Mouse (Mus musculus): Measurements from ENCODE around the gene Rasal1. TPM values are rescaled to one million over a fixed set of nuclear protein-coding genes. Genes with fewer than 3 reads are reported as not detected.

Gene Rasal1
- polyA plus RNA-seq (2014; fragmentation: Nextera tagmentation; extraction: Ambion mirVana) = not detected in 2 replicates

DNA sequence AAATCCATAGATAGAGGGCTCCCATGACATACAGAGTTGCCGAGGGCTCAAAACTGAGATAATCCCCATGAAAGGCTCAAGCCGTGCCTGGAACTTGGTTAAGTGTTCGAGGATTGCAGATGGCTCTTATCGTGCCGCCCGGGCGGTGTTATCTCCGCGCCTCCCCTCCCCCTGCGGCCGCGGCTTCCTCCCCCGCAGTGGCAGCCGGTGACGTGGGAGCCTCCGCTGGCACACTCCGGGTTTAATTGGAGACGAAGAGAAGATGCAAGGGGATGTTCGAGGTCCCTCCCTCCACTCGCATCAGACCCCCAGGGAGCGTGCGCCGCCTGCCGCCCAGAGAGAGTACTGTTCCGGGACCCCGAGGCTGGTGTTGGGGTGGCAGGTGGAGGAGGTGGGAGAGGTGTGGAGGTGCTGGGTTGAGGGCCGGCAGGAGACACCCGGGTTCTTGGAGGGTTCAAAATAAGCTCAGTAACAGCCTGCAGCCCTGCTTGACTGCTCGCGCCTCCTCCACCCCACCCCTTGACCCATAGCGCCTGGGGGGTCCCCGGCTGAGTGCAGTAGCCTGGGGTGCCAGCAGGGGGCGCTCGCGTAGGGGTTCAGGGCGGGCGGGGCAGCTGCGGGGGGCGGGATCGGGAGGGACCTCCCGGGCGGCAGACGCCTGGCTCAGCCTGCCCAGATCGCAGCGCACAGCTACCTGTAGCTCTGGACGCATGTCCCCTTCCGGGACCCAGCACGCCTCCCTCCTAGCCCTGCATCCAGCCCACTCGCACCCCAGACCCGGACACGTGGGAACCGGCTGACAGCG, at the start of gene Rasal1:
Gene Rasal1 (plus strand): TSS at position 244 of the 805 bp plus-strand sequence.
- H3K4me3 ChIP-seq (ENCODE audit: low read depth, low read length) = peak within 1 kb of the TSS; percentile 13
- H3K36me3 ChIP-seq (ENCODE audit: control insufficient read depth, insufficient read depth, low read length) = no peaks in the 10 kb centered on the region
- WGBS = 2% methylated on average over 40 of the region's 53 CpGs
- no peak within 1 kb of the TSS for H3K9ac ChIP-seq (ENCODE audit: low read depth, low read length)
- H3K4me1 ChIP-seq (replicated peaks; ENCODE audit: control insufficient read depth, insufficient read depth, low read length) = peaks cover 2% of the 10 kb centered on the region; the same call in 1 of the 2 replicates
- peak within 1 kb of the TSS; percentile 28 for H3K4me2 ChIP-seq (replicated peaks; ENCODE audit: low read depth, low read length)
- no peak within 1 kb of the TSS for H3K27ac ChIP-seq (ENCODE audit: low read depth, low read length)
- 0 out of 2 replicates have a peak, but pooled peaks have one; percentile 53 for ATAC-seq (ENCODE audit: low FRiP score)
- H3K9me3 ChIP-seq (ENCODE audit: control insufficient read depth, low read length) = no peaks in the 10 kb centered on the region
- peaks cover 31% of the 10 kb centered on the region for H3K27me3 ChIP-seq (ENCODE audit: control insufficient read depth, insufficient read depth, low read length)
- DNase-seq (ENCODE audit: low spot score) = peak; percentile 58

GRCm38 (mm10) chr5:120599625-120600024, 49.0 kb upstream of the Rasal1 start:
- no peaks in the 10 kb centered on the region; the same call in 1 of the 2 replicates for H3K4me1 ChIP-seq (replicated peaks; ENCODE audit: control insufficient read depth, insufficient read depth, low read length)
- H3K9ac ChIP-seq (ENCODE audit: low read depth, low read length) = no peak overlapping the region
- DNase-seq (ENCODE audit: low spot score) (no peak), ATAC-seq (ENCODE audit: low FRiP score) (no peak)
- no peaks in the 10 kb centered on the region for H3K9me3 ChIP-seq (ENCODE audit: control insufficient read depth, low read length)
- H3K27ac ChIP-seq (ENCODE audit: low read depth, low read length) = no peak overlapping the region
- no peak overlapping the region for H3K4me2 ChIP-seq (replicated peaks; ENCODE audit: low read depth, low read length)
- no peak overlapping the region for H3K4me3 ChIP-seq (ENCODE audit: low read depth, low read length)
- 94% methylated on average over 6 of the region's 6 CpGs for WGBS
- H3K27me3 ChIP-seq (ENCODE audit: control insufficient read depth, insufficient read depth, low read length) = no peaks in the 10 kb centered on the region
- H3K36me3 ChIP-seq (ENCODE audit: control insufficient read depth, insufficient read depth, low read length) = no peaks in the 10 kb centered on the region

GRCm38 (mm10) chr5:120600946-120601668, 47.5 kb upstream of the Rasal1 start:
- Histone ChIP-seq H3K9ac (ENCODE audit: low read depth, low read length) (no peak overlapping the region), H3K4me2 (replicated peaks; ENCODE audit: low read depth, low read length) (no peak overlapping the region), H3K36me3 (ENCODE audit: control insufficient read depth, insufficient read depth, low read length) (no peaks in the 10 kb centered on the region), H3K9me3 (ENCODE audit: control insufficient read depth, low read length) (no peaks in the 10 kb centered on the region), H3K4me3 (ENCODE audit: low read depth, low read length) (no peak overlapping the region), H3K27ac (ENCODE audit: low read depth, low read length) (no peak overlapping the region), H3K4me1 (replicated peaks; ENCODE audit: control insufficient read depth, insufficient read depth, low read length) (no peaks in the 10 kb centered on the region; the same call in 1 of the 2 replicates), H3K27me3 (ENCODE audit: control insufficient read depth, insufficient read depth, low read length) (no peaks in the 10 kb centered on the region)
- ATAC-seq (ENCODE audit: low FRiP score) = no peak
- peak; percentile 46 for DNase-seq (ENCODE audit: low spot score)
- WGBS = 64% methylated on average over 11 of the region's 11 CpGs

DNA sequence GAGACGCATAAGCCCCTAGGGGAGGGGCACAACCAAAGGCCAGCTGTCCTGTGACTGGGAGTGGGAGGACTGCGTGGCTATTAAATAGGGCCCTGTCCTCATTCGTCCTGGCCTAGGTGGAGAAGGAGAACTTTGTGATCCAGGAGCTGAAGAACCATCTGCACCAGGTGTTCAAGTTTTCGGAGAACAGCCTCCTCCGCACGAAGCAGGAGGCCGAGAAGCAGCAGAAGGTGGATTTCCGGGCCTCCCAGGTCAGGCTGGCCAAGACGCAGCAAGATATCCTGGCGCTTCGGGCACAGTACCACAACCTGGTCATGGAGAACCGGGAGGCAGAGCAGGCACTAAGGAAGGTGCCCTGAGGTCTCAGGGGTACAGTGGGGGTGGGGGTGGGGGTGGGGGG, 46.4 kb upstream of the Rasal1 start:
- DNase-seq (ENCODE audit: low spot score) = no peak
- no peaks in the 10 kb centered on the region; the same call in 1 of the 2 replicates for H3K4me1 ChIP-seq (replicated peaks; ENCODE audit: control insufficient read depth, insufficient read depth, low read length)
- H3K4me3 ChIP-seq (ENCODE audit: low read depth, low read length) = no peak overlapping the region
- no peak overlapping the region for H3K27ac ChIP-seq (ENCODE audit: low read depth, low read length)
- no peaks in the 10 kb centered on the region for H3K9me3 ChIP-seq (ENCODE audit: control insufficient read depth, low read length)
- no peaks in the 10 kb centered on the region for H3K27me3 ChIP-seq (ENCODE audit: control insufficient read depth, insufficient read depth, low read length)
- ATAC-seq (ENCODE audit: low FRiP score) = no peak
- no peak overlapping the region for H3K4me2 ChIP-seq (replicated peaks; ENCODE audit: low read depth, low read length)
- 87% methylated on average over 12 of the region's 12 CpGs for WGBS
- no peaks in the 10 kb centered on the region for H3K36me3 ChIP-seq (ENCODE audit: control insufficient read depth, insufficient read depth, low read length)
- no peak overlapping the region for H3K9ac ChIP-seq (ENCODE audit: low read depth, low read length)

GRCm38 (mm10) chr5:120603515-120603914, 45.1 kb upstream of the Rasal1 start:
- DNase-seq (ENCODE audit: low spot score) = no peak
- 53% methylated on average over 7 of the region's 7 CpGs for WGBS
- no peak for ATAC-seq (ENCODE audit: low FRiP score)
- no peaks in the 10 kb centered on the region for H3K9me3 ChIP-seq (ENCODE audit: control insufficient read depth, low read length)
- no peaks in the 10 kb centered on the region for H3K36me3 ChIP-seq (ENCODE audit: control insufficient read depth, insufficient read depth, low read length)
- H3K9ac ChIP-seq (ENCODE audit: low read depth, low read length) = no peak overlapping the region
- no peak overlapping the region for H3K4me3 ChIP-seq (ENCODE audit: low read depth, low read length)
- H3K4me1 ChIP-seq (replicated peaks; ENCODE audit: control insufficient read depth, insufficient read depth, low read length) = no peaks in the 10 kb centered on the region; the same call in 1 of the 2 replicates
- no peak overlapping the region for H3K4me2 ChIP-seq (replicated peaks; ENCODE audit: low read depth, low read length)
- H3K27me3 ChIP-seq (ENCODE audit: control insufficient read depth, insufficient read depth, low read length) = no peaks in the 10 kb centered on the region
- no peak overlapping the region for H3K27ac ChIP-seq (ENCODE audit: low read depth, low read length)

DNA sequence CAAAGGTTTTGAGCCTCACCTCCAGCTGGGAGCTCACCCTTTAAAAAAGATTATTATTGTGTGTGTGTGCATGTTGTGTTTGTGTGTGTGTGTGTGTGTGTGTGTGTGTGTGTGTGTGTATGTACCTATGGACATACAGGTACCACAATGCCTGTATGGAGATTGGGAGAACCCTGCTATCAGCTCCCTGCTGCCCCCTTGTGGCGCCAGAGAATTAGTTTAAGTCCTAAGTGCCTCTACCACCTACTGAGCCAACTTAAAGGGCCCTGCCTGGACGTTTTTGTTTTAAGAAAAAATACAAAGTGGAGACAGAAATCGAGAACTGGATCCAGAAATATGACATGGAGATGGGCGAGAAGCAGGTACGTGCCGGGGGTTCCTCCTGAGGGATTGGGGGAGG, 43.8 kb upstream of the Rasal1 start:
- no peak overlapping the region for H3K27ac ChIP-seq (ENCODE audit: low read depth, low read length)
- no peaks in the 10 kb centered on the region; the same call in 1 of the 2 replicates for H3K4me1 ChIP-seq (replicated peaks; ENCODE audit: control insufficient read depth, insufficient read depth, low read length)
- H3K9ac ChIP-seq (ENCODE audit: low read depth, low read length) = no peak overlapping the region
- H3K9me3 ChIP-seq (ENCODE audit: control insufficient read depth, low read length) = no peaks in the 10 kb centered on the region
- H3K36me3 ChIP-seq (ENCODE audit: control insufficient read depth, insufficient read depth, low read length) = no peaks in the 10 kb centered on the region
- peak; percentile 46; the same call in 1 of the 2 replicates for ATAC-seq (ENCODE audit: low FRiP score)
- WGBS = 3% methylated on average over 6 of the region's 6 CpGs
- H3K4me3 ChIP-seq (ENCODE audit: low read depth, low read length) = peak overlapping the region; percentile 14; the same call in 1 of the 2 replicates
- H3K4me2 ChIP-seq (replicated peaks; ENCODE audit: low read depth, low read length) = peak overlapping the region; percentile 44
- DNase-seq (ENCODE audit: low spot score) = peak; percentile 93
- H3K27me3 ChIP-seq (ENCODE audit: control insufficient read depth, insufficient read depth, low read length) = no peaks in the 10 kb centered on the region

- H3K4me1 ChIP-seq (replicated peaks; ENCODE audit: control insufficient read depth, insufficient read depth, low read length) = no peaks in the 10 kb centered on the region; the same call in 1 of the 2 replicates
- ATAC-seq (ENCODE audit: low FRiP score) (peak; percentile 53), DNase-seq (ENCODE audit: low spot score) (peak; percentile 47)
- H3K9me3 ChIP-seq (ENCODE audit: control insufficient read depth, low read length) = no peaks in the 10 kb centered on the region
- peak overlapping the region; percentile 44 for H3K4me2 ChIP-seq (replicated peaks; ENCODE audit: low read depth, low read length)
- H3K36me3 ChIP-seq (ENCODE audit: control insufficient read depth, insufficient read depth, low read length) = no peaks in the 10 kb centered on the region
- H3K9ac ChIP-seq (ENCODE audit: low read depth, low read length) = no peak overlapping the region
- H3K4me3 ChIP-seq (ENCODE audit: low read depth, low read length) = peak overlapping the region; percentile 14
- H3K27ac ChIP-seq (ENCODE audit: low read depth, low read length) = no peak overlapping the region
- WGBS = 1% methylated on average over 10 of the region's 10 CpGs
- H3K27me3 ChIP-seq (ENCODE audit: control insufficient read depth, insufficient read depth, low read length) = no peaks in the 10 kb centered on the region
Measured at GRCm38 (mm10) chr5:120605241-120605661, 43.4 kb upstream of the Rasal1 start.

GRCm38 (mm10) chr5:120605688-120606087, 42.9 kb upstream of the Rasal1 start:
- 4% methylated on average over 6 of the region's 8 CpGs for WGBS

More at GRCm38 (mm10) chr5:120605688-120606087, 42.9 kb upstream of the Rasal1 start:
- no peaks in the 10 kb centered on the region for H3K27me3 ChIP-seq (ENCODE audit: control insufficient read depth, insufficient read depth, low read length)
- H3K4me2 ChIP-seq (replicated peaks; ENCODE audit: low read depth, low read length) = peak overlapping the region; percentile 44
- no peaks in the 10 kb centered on the region for H3K36me3 ChIP-seq (ENCODE audit: control insufficient read depth, insufficient read depth, low read length)
- H3K4me3 ChIP-seq (ENCODE audit: low read depth, low read length) = peak overlapping the region; percentile 14
- H3K4me1 ChIP-seq (replicated peaks; ENCODE audit: control insufficient read depth, insufficient read depth, low read length) = no peaks in the 10 kb centered on the region; the same call in 1 of the 2 replicates
- DNase-seq (ENCODE audit: low spot score) = peak; percentile 96
- H3K9ac ChIP-seq (ENCODE audit: low read depth, low read length) = no peak overlapping the region
- no peaks in the 10 kb centered on the region for H3K9me3 ChIP-seq (ENCODE audit: control insufficient read depth, low read length)
- peak; percentile 70 for ATAC-seq (ENCODE audit: low FRiP score)
- H3K27ac ChIP-seq (ENCODE audit: low read depth, low read length) = no peak overlapping the region
